Mouse (Mus musculus) kidney, embryonic 14.5 days (tissue): ENCODE measurements around the gene Jup. TPM values are rescaled to one million over a fixed set of nuclear protein-coding genes. Genes with fewer than 3 reads are reported as not detected.

Source experiments
- ATAC-seq: fragments of 200-750 bp; cut with Nextera tagmentation; 2 replicates; pipeline ENCODE4 v1.8.0; 2017; ENCODE audit warnings: moderate number of reproducible peaks, mild to moderate bottlenecking, moderate TSS enrichment, moderate library complexity; ENCODE audit not compliant: low FRiP score, low TSS enrichment
- H3K27ac ChIP-seq: fragments of 300-500 bp; sonication (generic); 2 replicates; pipeline ENCODE4 v1.5.1; 2014; ENCODE audit warnings: low read depth, mild to moderate bottlenecking, low read length, moderate library complexity, mixed read lengths
- H3K27me3 ChIP-seq: fragments of 300-500 bp; sonication (generic); 2 replicates; pipeline ENCODE4 v1.6.1; 2014; ENCODE audit warnings: mild to moderate bottlenecking, low read length; ENCODE audit not compliant: control insufficient read depth, insufficient read depth
- H3K36me3 ChIP-seq: fragments of 300-500 bp; sonication (generic); 2 replicates; pipeline ENCODE4 v1.6.1; 2014; ENCODE audit warnings: low read length, mixed read lengths; ENCODE audit not compliant: control insufficient read depth, insufficient read depth
- H3K4me1 ChIP-seq: fragments of 300-500 bp; sonication (generic); 2 replicates; pipeline ENCODE4 v1.6.1; 2014; ENCODE audit warnings: low read length, mixed read lengths; ENCODE audit not compliant: control insufficient read depth, insufficient read depth
- H3K4me2 ChIP-seq: fragments of 300-500 bp; sonication (generic); replicated peaks from 2 replicates; pipeline ENCODE4 v1.6.1; 2014; ENCODE audit warnings: low read depth, mild to moderate bottlenecking, low read length
- H3K4me3 ChIP-seq: fragments of 300-500 bp; sonication (generic); 2 replicates; pipeline ENCODE4 v1.5.1; 2014; ENCODE audit warnings: mild to moderate bottlenecking, low read length
- H3K9ac ChIP-seq: fragments of 300-500 bp; sonication (generic); 2 replicates; pipeline ENCODE4 v1.6.1; 2014; ENCODE audit warnings: low read depth, mild to moderate bottlenecking, low read length, moderate library complexity
- H3K9me3 ChIP-seq: fragments of 300-500 bp; sonication (generic); 2 replicates; pipeline ENCODE4 v1.6.1; 2016; ENCODE audit warnings: low read length; ENCODE audit not compliant: control insufficient read depth
- WGBS: fragments of 180-500 bp; shearing (Covaris S2); extraction: QIAGEN DNeasy Blood & Tissue Kit; methylation state at CpG from one replicate; pipeline ENCODE4 v1.1.7; 2014; 5-methylcytosine and 5-hydroxymethylcytosine counted together
- polyA plus RNA-seq: library from polyadenylated mRNA; unstranded; fragments of >200 nt; fragmentation: Nextera tagmentation; extraction: Ambion mirVana; gene quantifications from 2 replicates; pipeline ENCODE4 v1.2.1, GENCODE M21; 2014

Gene Jup
- polyA plus RNA-seq, 1 experiment from 2014 or later, result 84.7 TPM

DNA sequence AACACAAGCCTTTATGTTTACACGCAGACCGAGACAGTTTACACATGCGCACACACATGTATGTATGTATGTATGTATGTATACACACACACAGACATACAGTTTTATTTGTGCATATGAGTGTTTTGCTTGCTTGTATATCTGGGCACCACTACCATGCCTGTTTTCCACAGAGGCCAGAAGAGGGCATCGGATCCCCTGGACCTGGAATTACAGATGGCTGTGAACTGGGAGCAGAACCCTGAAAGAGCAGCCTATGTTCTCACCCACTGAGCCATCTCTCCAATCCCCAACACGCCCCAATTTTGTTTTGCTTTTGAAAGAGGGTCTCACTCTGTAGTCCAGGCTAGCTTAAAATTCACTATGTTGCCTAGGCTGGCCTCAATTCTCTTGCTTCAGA lies 40.2 kb downstream of the Jup start:
- peaks cover 53% of the 10 kb centered on the region for H3K27me3 ChIP-seq
- no peak overlapping the region for H3K9ac ChIP-seq
- no peaks in the 10 kb centered on the region for H3K9me3 ChIP-seq
- no peak overlapping the region for H3K4me3 ChIP-seq
- 50% methylated on average over 5 of the region's 5 CpGs for WGBS
- H3K4me1 ChIP-seq, result 0 out of 2 replicates have a peak, but pooled peaks cover 8% of the 10 kb centered on the region
- no peaks in the 10 kb centered on the region for H3K36me3 ChIP-seq
- no peak for ATAC-seq
- H3K27ac ChIP-seq, result no peak overlapping the region
- no peak overlapping the region for H3K4me2 ChIP-seq

DNA sequence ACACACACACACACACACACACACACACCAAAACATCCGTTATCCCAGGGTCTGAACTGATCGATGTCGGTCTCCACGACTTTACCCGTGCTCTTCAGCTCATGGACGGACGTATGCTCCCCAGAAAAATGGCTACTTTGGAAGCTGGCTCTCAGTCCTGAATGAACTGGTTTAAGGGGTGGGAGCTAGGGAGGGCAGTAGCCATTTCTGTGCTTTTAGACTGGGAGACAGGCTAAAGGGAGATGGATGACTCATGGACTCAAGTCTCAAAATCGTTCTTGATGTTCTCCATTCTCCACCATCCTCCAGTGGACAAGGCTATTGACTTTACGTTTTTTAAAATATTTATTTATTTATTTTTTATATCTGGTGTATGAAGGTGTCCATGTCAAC lies 40.7 kb downstream of the Jup start:
- Histone ChIP-seq H3K27me3 (peaks cover 53% of the 10 kb centered on the region), H3K9me3 (no peaks in the 10 kb centered on the region), H3K9ac (0 out of 2 replicates have a peak overlapping the region, but pooled peaks have one; percentile 56), H3K27ac (no peak overlapping the region), H3K36me3 (no peaks in the 10 kb centered on the region), H3K4me2 (peak overlapping the region; percentile 98), H3K4me3 (peak overlapping the region; percentile 70), H3K4me1 (0 out of 2 replicates have a peak, but pooled peaks cover 8% of the 10 kb centered on the region)
- no peak for ATAC-seq
- 19% methylated on average over 9 of the region's 9 CpGs for WGBS

DNA sequence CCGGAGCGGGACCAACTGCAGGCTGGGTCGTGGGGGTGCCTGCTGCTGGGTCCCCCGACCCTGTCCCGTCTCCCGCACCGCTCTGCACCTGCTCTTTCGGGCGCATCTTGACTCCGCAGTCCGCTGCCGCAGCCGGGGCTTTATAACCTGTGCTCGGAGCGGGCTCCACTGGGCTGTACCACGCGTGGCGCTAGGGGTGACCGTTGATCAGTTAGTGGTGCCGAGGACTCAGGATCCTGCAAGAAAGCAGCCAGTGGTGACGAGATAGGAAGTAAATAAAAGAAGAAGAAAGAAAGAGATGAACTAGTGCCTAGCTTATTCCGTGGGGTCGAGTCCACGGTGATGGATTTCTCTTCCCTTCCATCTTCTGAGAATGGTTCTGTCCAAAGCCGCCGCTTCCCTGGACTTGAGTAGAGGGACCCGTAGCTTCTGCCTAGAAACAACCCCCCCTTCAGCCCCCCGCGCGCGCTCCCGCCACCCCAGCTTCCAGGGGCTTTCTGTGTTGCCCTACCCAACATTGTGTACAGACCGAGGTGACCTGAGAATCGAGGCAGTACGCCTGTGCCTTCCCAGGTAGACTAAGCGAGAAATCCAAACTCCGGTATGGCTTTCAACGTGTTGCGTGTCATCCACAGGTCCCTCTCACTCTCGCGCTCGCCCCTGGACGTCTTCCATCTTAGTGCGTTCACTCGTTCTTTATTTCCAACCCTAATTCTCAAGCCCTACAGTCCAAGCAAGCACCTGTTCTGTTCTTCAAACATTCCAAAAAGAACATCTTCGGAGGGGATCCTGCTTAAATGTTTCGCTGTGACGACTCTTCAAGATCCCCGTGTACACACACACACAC lies 41.4 kb downstream of the Jup start, which contains the start of gene Hap1:
TSS of gene Hap1 (minus strand) at position 157 of the 847 bp plus-strand sequence.
- peak; percentile 59; the same call in 1 of the 2 replicates for ATAC-seq
- no peak within 1 kb of the TSS for H3K27ac ChIP-seq

GRCm38 (mm10) chr11:100355151-100355951 lies 42.2 kb downstream of the Jup start:
- H3K27me3 ChIP-seq, result peaks cover 50% of the 10 kb centered on the region
- H3K4me3 ChIP-seq, result peak overlapping the region; percentile 70
- peak; percentile 21; the same call in 1 of the 2 replicates for ATAC-seq
- 0 out of 2 replicates have a peak, but pooled peaks cover 8% of the 10 kb centered on the region for H3K4me1 ChIP-seq
- H3K9me3 ChIP-seq, result no peaks in the 10 kb centered on the region
- peak overlapping the region; percentile 98 for H3K4me2 ChIP-seq
- 1% methylated on average over 54 of the region's 54 CpGs for WGBS
- H3K9ac ChIP-seq, result peak overlapping the region; percentile 56
- no peaks in the 10 kb centered on the region for H3K36me3 ChIP-seq
- no peak overlapping the region for H3K27ac ChIP-seq

More for the DNA sequence above, 41.4 kb downstream of the Jup start, which contains the start of gene Hap1:
- Histone ChIP-seq H3K9me3 (no peaks in the 10 kb centered on the region), H3K27me3 (peaks cover 53% of the 10 kb centered on the region), H3K4me3 (peak within 1 kb of the TSS; percentile 70), H3K4me2 (peak within 1 kb of the TSS; percentile 98), H3K4me1 (0 out of 2 replicates have a peak, but pooled peaks cover 8% of the 10 kb centered on the region), H3K36me3 (no peaks in the 10 kb centered on the region), H3K9ac (peak within 1 kb of the TSS; percentile 56)
- WGBS, result 2% methylated on average over 49 of the region's 49 CpGs

GRCm38 (mm10) chr11:100352076-100352857 lies 45.3 kb downstream of the Jup start:
- H3K9ac ChIP-seq, result 0 out of 2 replicates have a peak overlapping the region, but pooled peaks have one; percentile 12
- WGBS, result 39% methylated on average over 10 of the region's 10 CpGs
- peaks cover 43% of the 10 kb centered on the region for H3K27me3 ChIP-seq
- no peaks in the 10 kb centered on the region for H3K9me3 ChIP-seq
- H3K36me3 ChIP-seq, result no peaks in the 10 kb centered on the region
- no peak overlapping the region for H3K4me2 ChIP-seq
- ATAC-seq, result no peak
- H3K27ac ChIP-seq, result no peak overlapping the region
- H3K4me3 ChIP-seq, result no peak overlapping the region
- 0 out of 2 replicates have a peak, but pooled peaks cover 8% of the 10 kb centered on the region for H3K4me1 ChIP-seq

- Histone ChIP-seq H3K27ac (no peak overlapping the region), H3K9me3 (no peaks in the 10 kb centered on the region), H3K36me3 (no peaks in the 10 kb centered on the region), H3K4me2 (no peak overlapping the region), H3K4me3 (no peak overlapping the region), H3K9ac (no peak overlapping the region), H3K4me1 (no peaks in the 10 kb centered on the region), H3K27me3 (no peaks in the 10 kb centered on the region)
- WGBS, result 93% methylated on average over 10 of the region's 10 CpGs
- no peak for ATAC-seq
Observed at GRCm38 (mm10) chr11:100344269-100344668, 53.3 kb downstream of the Jup start.

DNA sequence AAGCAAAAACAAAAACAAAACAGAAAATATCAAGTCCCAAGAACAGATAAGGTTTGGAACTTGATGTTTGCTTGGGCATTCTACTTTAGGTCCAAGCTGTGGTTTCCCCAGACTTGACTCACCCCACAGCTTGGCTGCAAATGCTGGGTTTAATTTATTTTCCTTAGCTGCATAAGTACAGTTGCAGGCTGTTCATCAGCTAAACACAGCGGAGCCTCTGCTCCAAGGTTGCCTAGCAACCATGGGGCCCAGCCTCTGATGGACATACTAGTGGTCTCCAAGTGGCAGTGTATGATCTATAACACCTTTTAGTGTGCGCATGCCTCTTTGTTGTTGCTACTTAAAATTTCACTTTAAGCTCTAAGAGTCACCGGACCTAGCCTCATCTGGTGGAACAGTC lies 61.8 kb downstream of the Jup start:
- Histone ChIP-seq H3K4me1 (no peaks in the 10 kb centered on the region), H3K9me3 (no peaks in the 10 kb centered on the region), H3K4me3 (no peak overlapping the region), H3K27ac (no peak overlapping the region), H3K27me3 (no peaks in the 10 kb centered on the region), H3K36me3 (no peaks in the 10 kb centered on the region), H3K9ac (no peak overlapping the region), H3K4me2 (no peak overlapping the region)
- ATAC-seq, result peak; percentile 52; the same call in 1 of the 2 replicates
- 53% methylated on average over 3 of the region's 3 CpGs for WGBS

GRCm38 (mm10) chr11:100333944-100334457 lies 63.6 kb downstream of the Jup start, which contains the start of gene Gast:
Gene Gast, plus strand, starts transcription at chr11:100334407.
- H3K9me3 ChIP-seq, result no peaks in the 10 kb centered on the region
- H3K4me3 ChIP-seq, result no peak within 1 kb of the TSS
- ATAC-seq, result no peak
- WGBS, result 83% methylated on average over 6 of the region's 6 CpGs
- H3K27ac ChIP-seq, result no peak within 1 kb of the TSS
- H3K9ac ChIP-seq, result no peak within 1 kb of the TSS
- no peaks in the 10 kb centered on the region for H3K4me1 ChIP-seq
- no peaks in the 10 kb centered on the region for H3K36me3 ChIP-seq
- H3K4me2 ChIP-seq, result no peak within 1 kb of the TSS
- H3K27me3 ChIP-seq, result no peaks in the 10 kb centered on the region
